30 mouse cellular contexts compared by ENCODE assay signal in genomic region chr9:107791714-107792113, GRCm38 (mm10).
"Had no signal": no experiment of that assay in that cellular context is flagged by ENCODE, and none has a peak within 500 bp of the region (broad histone marks: within the 10 kb centered on the region; RNA-seq: fewer than 3 reads in every experiment).

No protein-coding gene starts in this region.

- DNase-seq: left cerebral cortex, postnatal 4 days; liver; liver, embryonic 13.5 days; liver, postnatal 0 days; lung, adult 2 months; lung, embryonic 14.5 days; lung, postnatal 10 days; lung, postnatal 14 days; lung, postnatal 36 days; lung, postnatal 4 days; midbrain, embryonic 14.5 days had no signal

- ATAC-seq: liver, embryonic 12.5 days; liver, postnatal 0 days; lung, postnatal 0 days; midbrain, embryonic 13.5 days; midbrain, embryonic 15.5 days; midbrain, embryonic 16.5 days had no signal

- H3K9me3 ChIP-seq: limb, embryonic 10.5 days; limb, embryonic 12.5 days; limb, embryonic 13.5 days; limb, embryonic 15.5 days; liver, embryonic 12.5 days; liver, embryonic 13.5 days; liver, embryonic 15.5 days; lung, embryonic 15.5 days; megakaryocyte, embryonic 14.5 days; midbrain, embryonic 10.5 days; midbrain, embryonic 12.5 days; midbrain, embryonic 13.5 days; midbrain, embryonic 15.5 days; neural tube, embryonic 12.5 days had no signal

- H3K27me3 ChIP-seq: limb, embryonic 12.5 days; limb, embryonic 13.5 days; limb, embryonic 15.5 days; liver, embryonic 12.5 days; liver, embryonic 13.5 days; liver, embryonic 15.5 days; lung, embryonic 15.5 days; megakaryocyte, embryonic 14.5 days; midbrain, embryonic 12.5 days; midbrain, embryonic 13.5 days; midbrain, embryonic 15.5 days; neural tube, embryonic 12.5 days had no signal

- H3K9ac ChIP-seq: limb, embryonic 12.5 days; limb, embryonic 13.5 days; limb, embryonic 15.5 days; liver, embryonic 12.5 days; liver, embryonic 13.5 days; liver, embryonic 14.5 days; liver, embryonic 15.5 days; liver, postnatal 0 days; lung, embryonic 14.5 days; lung, embryonic 15.5 days; midbrain, embryonic 12.5 days; midbrain, embryonic 13.5 days; midbrain, embryonic 15.5 days; neural tube, embryonic 12.5 days had no signal

- H3K4me1 ChIP-seq: limb, embryonic 10.5 days; limb, embryonic 12.5 days; limb, embryonic 13.5 days; limb, embryonic 15.5 days; liver, embryonic 13.5 days; liver, embryonic 15.5 days; lung, embryonic 15.5 days; midbrain, embryonic 10.5 days; midbrain, embryonic 12.5 days; midbrain, embryonic 13.5 days; midbrain, embryonic 15.5 days; neural tube, embryonic 12.5 days had no signal

- H3K27ac ChIP-seq: left cerebral cortex, adult 2 months; limb, embryonic 10.5 days; limb, embryonic 12.5 days; limb, embryonic 13.5 days; limb, embryonic 15.5 days; liver, embryonic 12.5 days; liver, embryonic 13.5 days; liver, embryonic 14.5 days; liver, embryonic 15.5 days; lung, embryonic 15.5 days; macrophage; midbrain, embryonic 10.5 days; midbrain, embryonic 12.5 days; midbrain, embryonic 13.5 days; midbrain, embryonic 15.5 days; neural tube, embryonic 12.5 days had no signal

- H3K4me3 ChIP-seq: left cerebral cortex, adult 2 months; limb, embryonic 10.5 days; limb, embryonic 12.5 days; limb, embryonic 13.5 days; limb, embryonic 15.5 days; liver, embryonic 12.5 days; liver, embryonic 13.5 days; liver, embryonic 15.5 days; lung, embryonic 15.5 days; megakaryocyte, embryonic 14.5 days; midbrain, embryonic 10.5 days; midbrain, embryonic 12.5 days; midbrain, embryonic 13.5 days; midbrain, embryonic 15.5 days; myocyte; neural tube, embryonic 12.5 days had no signal
